In genomic region chr13:52362266-52362665, GRCm38 (mm10) we compare ENCODE assay signal across 20 mouse cellular contexts.
"Had no signal": no experiment of that assay in that cellular context is flagged by ENCODE, and none has a peak within 500 bp of the region (broad histone marks: within the 10 kb centered on the region; RNA-seq: fewer than 3 reads in every experiment).

No protein-coding gene starts in this region.

- DNase-seq: kidney, adult 9 months; kidney, postnatal 14 days; kidney, postnatal 4 days; left cerebral cortex, postnatal 4 days; lung, adult 2 months; lung, postnatal 14 days; lung, postnatal 4 days; retina, postnatal 1 day; right cerebral cortex, postnatal 25 days; spleen, adult 18-20 months; thymus, postnatal 25 days had no signal

- H3K27me3 ChIP-seq: limb, embryonic 12.5 days; limb, embryonic 15.5 days; liver, embryonic 12.5 days; liver, embryonic 15.5 days; midbrain, embryonic 13.5 days; neural tube, embryonic 13.5 days; stomach, embryonic 15.5 days had no signal

- H3K27ac ChIP-seq: limb, embryonic 12.5 days; limb, embryonic 15.5 days; liver, embryonic 12.5 days; liver, embryonic 15.5 days; midbrain, embryonic 13.5 days; neural tube, embryonic 13.5 days; stomach, embryonic 15.5 days had no signal

- H3K9me3 ChIP-seq: limb, embryonic 15.5 days; liver, embryonic 12.5 days; liver, embryonic 15.5 days; midbrain, embryonic 13.5 days; neural tube, embryonic 13.5 days; stomach, embryonic 15.5 days had no signal

- H3K4me3 ChIP-seq: limb, embryonic 12.5 days; limb, embryonic 15.5 days; liver, embryonic 12.5 days; liver, embryonic 15.5 days; midbrain, embryonic 13.5 days; myocyte; neural tube, embryonic 13.5 days; stomach, embryonic 15.5 days had no signal

- ATAC-seq: liver, embryonic 12.5 days; midbrain, embryonic 13.5 days; midbrain, embryonic 16.5 days had no signal

- H3K4me2 ChIP-seq: limb, embryonic 12.5 days; limb, embryonic 15.5 days; liver, embryonic 12.5 days; liver, embryonic 15.5 days; midbrain, embryonic 13.5 days; neural tube, embryonic 13.5 days; stomach, embryonic 15.5 days had no signal

- H3K4me1 ChIP-seq: limb, embryonic 15.5 days; liver, embryonic 12.5 days; liver, embryonic 15.5 days; midbrain, embryonic 13.5 days; neural tube, embryonic 13.5 days; stomach, embryonic 15.5 days had no signal

- H3K9ac ChIP-seq: limb, embryonic 12.5 days; limb, embryonic 15.5 days; liver, embryonic 12.5 days; liver, embryonic 15.5 days; midbrain, embryonic 13.5 days; neural tube, embryonic 13.5 days; stomach, embryonic 15.5 days had no signal

- H3K36me3 ChIP-seq: limb, embryonic 12.5 days; limb, embryonic 15.5 days; liver, embryonic 12.5 days; liver, embryonic 15.5 days; midbrain, embryonic 13.5 days; neural tube, embryonic 13.5 days; stomach, embryonic 15.5 days had no signal
